Mouse (Mus musculus): ENCODE results near the gene Nemf.
A peak's percentile ranks its signal among the peaks of the same experiment; 100 is the strongest.

Gene Nemf

DNA sequence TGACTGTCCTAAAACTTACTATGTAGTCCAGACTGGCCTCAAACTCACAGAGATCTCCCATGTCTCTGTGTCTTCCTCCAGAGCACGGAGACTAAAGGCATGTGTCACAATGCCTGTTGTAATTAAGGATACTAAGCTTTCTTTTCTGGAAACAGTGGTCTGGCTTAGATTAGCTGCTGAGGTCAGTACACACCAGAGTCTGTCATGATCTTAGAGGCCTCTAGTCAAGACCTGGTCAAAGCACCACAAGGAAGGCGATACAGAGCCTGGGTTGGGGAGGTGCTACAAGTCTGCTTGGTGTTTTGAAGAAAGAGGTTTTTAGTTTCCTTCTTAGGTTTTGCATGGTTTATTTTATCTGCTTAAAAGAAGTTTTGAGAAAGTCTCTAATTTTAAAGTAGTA is 56.6 kb downstream of the Nemf start:
- no peak for DNase-seq

DNA sequence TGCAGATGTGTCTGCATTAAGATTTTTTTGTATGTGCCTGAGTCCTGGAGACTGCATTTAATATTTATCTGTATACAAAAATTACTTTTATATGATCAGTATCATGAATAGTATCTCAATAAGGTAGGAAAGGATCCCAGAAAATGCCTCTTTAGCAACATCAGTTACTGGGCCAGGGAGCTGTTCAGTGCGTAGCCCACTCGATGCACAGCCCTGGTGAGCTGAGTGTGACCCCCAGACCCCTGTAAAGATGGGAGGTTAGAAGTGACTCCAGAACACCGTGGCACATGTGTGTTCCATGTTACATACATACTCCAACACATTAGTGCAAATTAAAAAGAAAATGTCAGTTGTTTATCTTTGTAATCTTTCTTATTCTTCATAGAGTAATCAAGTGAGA is 57.1 kb downstream of the Nemf start:
- DNase-seq = no peak

DNA sequence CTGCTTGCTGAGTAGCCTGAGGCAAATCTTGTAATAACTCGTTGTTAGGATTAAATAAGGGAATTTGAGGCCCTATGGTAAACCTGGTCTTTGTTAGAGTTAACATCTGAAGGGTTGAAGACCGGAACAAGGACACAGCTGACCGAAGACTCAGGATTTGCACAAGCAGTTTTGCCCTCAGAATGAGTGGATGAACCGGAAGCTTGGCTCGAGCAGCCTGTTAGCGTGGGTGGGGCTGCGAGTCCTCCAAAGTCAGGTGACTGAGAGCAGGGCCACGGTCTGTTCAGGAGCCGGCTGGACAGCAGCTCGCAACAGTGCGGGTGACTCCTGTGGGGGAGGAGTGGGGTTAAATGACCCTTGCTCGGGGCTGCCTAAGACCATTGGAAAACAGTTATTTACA is 57.7 kb downstream of the Nemf start:
- peak; percentile 76 to 93 for DNase-seq

DNA sequence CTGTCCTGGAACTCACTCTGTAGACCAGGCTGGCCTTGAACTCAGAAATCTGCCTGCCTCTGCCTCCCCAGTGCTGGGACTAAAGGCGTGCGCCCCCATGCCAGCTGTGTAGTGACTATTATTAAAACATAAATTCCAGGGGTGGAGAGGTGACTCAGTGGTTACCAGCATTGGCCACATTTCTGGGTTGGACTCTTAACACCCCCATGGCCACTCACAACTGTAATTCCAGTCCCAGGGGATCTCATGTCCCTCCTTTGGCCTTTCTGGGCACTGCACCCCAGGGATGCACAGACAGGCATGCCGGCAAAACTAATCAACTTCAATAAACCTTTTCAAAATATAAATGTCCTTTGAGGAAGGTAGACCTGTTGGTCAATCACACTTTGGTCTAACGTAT is 58.7 kb downstream of the Nemf start:
- no peak for DNase-seq

DNA sequence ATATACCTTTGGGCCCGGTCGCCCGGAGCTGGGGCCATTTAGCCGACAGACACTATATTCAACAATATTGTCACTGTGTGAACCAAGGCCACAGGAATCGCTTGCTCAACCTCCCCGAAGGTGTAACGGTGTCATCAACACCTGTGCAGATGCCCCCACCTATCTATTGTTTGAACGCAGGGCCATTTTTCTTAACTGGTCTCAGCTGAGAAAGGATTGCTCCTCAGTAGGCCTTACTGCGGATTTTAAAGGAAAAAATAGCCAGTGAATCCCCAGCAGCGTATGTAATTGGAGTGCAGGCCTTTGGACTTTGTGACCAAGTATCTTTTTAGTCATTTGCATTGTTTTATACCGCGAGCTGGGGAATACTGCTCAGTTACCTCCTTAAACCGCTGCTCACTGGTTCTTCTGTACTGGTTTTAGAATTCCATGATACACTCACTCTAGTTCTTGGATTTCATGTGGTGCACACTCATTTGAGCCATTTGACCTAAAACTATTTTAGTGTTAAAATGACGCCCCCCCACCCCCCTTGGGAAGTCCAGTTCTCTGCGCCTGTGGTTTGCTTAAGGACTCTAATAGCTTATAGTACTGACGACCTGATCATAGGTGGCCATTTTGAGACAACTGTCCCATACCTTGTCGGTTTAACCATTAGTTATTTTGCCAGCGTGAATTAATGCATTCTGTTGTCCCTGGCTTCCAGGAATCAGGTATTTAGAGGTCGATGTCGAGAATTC is 59.4 kb downstream of the Nemf start:
- DNase-seq = no peak

DNA sequence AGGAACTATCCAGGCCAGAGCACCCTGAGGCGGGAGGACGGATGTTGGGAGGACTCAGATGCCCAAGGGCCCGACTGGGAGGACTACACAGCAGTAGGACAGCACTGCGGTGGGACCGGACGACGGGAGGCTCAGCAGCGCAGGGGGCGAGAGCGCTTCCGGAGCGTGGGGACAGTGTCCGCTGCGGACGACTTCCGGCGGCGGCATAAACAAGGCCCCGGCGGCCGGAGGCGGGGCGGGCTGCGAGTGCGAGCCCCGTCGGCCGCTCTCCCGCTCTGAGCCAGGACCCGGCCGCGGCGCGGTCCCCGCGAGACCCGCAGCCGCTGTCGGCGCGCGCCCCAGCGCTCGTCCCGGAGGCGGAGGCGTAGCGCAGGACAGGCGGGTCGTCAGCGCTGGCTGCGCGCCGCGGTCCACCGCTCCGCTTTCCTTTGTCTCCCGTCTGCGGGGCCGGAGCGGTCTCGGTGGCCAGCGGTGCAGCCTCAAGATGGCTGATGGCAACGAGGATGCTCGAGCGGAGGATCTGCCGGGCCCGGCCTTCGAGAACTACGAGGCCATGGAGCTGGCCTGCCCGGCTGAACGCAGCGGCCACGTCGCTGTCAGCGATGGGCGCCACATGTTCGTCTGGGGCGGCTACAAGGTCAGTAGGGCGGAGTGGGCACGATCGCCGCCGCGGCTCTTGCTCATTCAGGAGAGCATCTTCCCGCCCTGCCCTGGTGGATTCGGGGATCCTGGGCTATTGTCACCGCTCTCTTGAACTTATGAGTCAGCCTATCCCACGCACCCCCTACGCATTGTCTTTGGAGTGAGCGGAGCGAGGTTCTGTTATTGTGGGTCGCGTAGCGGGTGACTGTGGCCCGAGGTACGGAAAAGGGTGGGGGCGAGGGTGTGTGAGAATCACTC is 60.2 kb downstream of the Nemf start, which contains the start of gene Klhdc2:
Gene Klhdc2, plus strand, starts transcription at position 171 of the 900 bp plus-strand sequence.
- peak; percentile 87 to 96 for DNase-seq

DNA sequence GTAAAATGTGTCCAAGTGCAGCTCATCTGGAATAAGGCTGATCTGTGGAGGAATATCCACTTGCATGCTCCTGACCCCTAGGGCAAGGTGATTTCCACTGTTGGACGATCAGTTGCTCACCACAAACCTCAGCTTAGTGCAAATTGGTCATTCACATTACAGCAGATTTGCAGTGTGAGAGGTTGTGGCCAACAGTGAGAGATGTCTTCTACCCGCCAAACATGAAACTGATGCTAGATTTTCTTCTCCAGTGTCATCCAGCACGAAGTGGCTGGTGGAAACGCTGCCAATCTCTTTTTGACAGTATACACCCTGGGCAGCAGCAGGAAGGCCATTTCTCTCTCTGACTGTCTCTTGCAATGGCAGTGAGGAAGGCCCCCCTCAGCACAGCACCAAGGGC is 61.3 kb downstream of the Nemf start:
- DNase-seq = no peak

DNA sequence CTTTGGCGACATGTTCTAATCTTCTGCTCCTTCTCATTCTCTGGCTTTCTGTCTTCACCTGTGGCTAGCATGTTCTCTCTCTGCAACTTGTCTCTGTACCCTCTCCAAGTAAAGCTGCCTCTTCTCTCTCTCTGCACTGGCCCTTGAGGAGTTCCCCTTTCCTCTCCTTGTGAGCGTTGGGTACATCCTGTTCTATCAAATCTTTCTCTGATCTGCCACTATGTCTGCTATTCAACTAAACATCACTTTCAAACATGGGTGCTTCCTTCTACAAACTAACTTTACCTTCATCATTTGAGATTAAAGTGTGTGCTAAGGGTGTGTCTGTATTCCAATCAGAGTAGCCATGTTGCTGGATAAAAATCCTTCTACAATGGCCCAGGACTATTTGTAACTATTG is 62.0 kb downstream of the Nemf start:
- no peak for DNase-seq

DNA sequence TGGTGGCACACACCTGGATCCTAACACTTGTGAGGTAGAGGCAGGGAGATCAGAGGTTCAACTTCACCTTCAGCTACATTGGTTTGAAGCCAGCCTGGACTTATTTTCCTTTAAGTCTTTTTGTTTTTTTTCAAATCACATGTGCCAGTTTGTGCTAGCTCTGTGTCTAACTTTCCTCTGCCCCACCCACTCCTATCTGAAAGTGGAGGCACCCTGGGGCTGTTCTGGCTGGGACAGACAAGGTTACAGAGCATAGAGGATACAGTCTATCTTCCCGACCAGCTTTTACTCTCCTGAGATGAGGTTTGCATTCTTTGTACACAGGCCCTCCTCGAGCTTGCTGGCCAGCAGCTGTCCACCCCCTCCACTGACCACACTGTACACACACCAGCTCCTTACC is 63.1 kb downstream of the Nemf start:
- DNase-seq = no peak

DNA sequence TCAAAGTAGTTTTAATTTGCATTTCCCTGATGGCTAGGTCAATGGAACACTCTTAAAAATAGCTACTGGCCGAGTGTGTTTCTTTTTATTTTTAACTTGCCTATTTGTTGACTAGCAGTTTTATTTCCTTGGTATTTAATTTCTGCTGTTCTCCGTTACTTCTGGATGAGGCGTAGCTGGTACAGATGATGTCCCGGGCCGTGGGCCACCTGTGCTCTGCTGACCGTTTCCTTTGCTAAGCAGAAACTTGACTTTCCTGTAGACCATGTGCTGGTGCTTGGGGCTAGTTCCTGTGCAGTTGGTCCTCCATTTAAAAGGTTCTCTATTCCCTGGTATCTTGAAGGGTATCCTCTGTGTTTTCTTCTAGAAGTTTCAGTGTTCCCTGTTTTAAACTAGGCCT is 64.6 kb downstream of the Nemf start:
- DNase-seq = no peak

DNA sequence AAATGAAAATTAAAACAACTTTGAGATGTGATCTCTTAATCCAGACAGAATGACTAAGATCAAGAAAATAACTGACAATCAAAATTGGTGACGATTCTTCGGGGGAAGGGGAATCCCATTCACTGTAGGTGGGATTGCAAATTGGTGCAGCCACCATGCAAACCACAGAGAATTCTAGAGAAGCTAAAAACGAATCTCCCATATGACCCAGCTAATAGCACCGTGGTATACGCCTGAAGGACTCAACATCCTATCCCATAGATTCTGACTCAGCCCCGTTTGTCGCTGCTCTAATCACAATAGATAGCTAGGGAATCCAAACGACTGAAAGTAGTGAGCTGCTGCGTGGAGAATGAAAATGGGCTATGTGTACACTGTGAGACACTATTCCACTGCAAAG is 68.3 kb downstream of the Nemf start:
- DNase-seq = no peak

DNA sequence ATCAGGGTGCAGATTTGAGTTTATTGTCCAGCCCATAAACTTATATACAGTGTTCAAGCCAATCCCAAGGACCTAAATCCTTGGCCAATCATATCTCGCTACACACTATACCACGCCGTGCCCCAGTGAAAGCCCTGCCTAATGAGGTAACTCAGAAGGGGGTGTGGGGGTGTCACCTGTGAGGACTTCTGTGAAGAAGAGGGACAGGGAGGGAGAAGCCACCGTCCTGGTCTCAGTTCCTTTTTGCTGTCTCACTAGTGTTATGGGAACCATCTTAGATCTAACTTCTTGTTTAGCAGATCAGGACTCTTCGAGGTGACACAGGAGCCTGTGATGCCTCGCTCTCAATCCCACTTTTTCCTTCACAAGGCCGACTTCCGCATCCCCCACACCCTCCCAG is 69.4 kb downstream of the Nemf start:
- no peak for DNase-seq

DNA sequence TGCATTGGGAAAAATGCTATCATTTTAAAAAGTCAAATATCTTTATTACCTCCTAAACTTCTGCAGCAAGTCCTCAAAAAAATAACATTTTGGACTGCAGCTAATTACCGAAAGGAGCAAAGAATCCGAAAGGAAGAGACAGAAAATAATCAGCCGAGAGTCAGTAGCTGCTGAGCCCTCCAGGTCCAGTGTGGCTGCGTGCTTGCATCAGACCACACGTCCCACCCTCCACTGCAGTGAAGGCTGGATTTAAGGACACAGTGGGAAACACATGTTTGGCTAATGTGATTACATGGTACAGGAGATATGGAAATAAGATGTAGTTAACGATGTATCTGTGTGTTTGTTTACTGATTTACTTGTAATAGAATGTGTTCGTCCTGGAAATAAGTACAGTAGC is 73.8 kb downstream of the Nemf start:
- no peak for DNase-seq

DNA sequence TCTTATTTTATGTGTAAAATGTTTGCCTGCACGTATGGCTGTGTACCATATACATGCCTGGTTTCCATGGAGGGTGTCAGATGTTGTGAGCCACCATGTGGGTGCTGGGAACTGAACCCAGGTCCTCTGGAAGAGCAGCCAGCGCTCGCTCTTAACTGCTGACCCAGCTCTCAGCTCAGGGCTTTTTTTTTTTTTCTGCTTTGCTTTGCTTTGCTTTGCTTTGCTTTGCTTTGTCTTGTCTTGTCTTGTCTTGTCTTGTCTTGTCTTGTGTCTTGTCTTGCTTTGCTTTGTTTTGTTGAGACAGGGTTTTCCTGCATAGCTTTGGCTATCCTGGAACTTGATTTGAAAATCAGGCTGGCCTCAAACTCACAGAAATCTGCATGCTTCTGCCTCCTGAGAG is 76.0 kb downstream of the Nemf start:
- DNase-seq = no peak

DNA sequence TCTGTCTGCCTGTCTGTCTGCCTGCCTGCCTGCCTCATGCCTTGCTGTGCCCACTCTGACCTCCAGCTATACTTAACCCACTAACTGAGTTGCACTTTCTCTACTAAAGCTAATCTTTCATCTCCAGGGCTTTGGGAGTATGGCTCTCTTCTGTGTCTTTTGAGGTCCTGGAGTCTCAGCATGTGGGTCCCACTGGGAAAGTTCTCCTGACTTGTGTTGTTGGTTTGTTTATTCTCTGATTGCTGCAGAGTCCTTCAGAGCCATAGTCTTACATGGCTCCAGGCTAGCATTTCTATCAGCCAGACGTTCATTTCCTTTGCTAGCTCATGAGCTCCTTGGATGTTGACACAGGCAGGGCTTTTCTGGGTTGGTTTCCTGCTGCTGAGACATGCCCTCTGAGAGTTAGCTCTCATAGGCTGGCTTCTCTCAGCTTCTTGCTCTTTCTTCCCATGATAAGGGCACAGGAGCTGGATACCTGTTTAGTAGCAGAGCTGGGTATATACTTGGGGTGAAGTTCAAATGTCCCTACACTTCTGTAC is 77.0 kb downstream of the Nemf start:
- no peak for DNase-seq

DNA sequence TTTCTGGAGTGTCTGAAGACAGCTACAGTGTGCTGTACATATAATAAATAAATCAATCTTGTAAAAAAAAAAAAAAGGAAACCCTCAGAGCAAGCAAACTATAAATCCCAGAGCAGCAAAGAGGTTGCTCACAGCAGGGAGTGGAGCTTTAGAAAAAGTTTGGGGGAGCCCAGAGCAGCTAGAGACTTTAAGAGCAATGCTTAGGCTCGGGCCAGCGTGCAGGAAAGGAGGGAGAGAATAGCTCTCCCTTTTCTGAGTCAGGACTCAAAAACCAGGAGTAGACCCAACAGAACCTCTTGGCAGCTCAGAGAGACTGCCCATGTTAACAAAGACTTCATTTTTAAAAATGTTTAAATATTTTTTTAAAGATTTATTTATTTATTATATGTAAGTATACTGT is 88.0 kb downstream of the Nemf start:
- no peak for DNase-seq

DNA sequence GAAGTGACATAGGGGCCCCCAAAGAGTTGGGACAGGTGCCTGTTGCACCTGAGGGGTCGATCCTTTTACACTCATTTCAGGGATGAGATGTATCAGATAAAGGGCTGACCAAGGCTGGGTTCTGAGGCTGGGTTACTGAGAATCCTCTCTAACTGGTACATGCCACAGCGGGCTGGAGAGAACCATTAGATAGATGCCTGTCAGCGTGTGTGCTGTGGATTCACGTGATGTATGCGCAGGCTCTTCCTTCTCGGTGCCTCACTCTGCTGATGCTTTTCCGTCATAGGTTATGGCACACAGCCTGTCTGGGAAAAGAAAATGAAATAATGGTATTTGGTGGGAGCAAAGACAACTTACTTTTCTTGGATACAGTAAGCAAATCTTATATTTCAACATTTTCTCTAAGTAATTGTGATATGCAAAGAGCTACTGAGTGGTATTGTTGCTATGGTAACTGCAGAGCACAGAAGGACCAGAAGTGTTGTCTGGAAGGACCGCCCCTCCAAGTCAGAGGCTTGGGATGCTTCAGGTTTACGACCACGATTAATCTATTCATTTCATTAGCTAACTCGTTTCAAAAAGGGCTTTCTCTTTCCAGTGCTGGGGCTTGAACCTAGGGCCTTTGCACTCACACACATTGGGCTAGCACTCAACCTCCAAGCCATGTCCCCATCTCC is 88.9 kb downstream of the Nemf start:
- DNase-seq = no peak

DNA sequence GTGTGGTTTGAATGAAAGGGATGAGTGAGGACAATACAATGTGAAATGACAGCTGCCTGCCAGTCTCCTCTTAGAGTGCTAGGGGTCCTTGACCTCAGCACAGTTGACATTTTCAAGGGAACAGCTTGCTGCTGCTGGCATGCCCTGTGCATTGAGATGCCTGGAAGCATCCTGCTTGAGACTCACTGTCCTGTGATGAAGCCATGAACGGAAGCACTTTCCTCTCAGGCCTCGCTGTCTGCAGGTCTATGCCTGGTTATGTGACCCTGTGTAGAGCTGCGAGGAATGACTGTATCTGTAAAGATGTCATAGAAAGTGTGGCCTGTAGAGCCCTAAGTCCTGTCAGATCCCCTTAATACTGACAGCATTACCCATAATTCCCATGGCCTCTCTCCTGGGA is 91.9 kb downstream of the Nemf start:
- no peak for DNase-seq

DNA sequence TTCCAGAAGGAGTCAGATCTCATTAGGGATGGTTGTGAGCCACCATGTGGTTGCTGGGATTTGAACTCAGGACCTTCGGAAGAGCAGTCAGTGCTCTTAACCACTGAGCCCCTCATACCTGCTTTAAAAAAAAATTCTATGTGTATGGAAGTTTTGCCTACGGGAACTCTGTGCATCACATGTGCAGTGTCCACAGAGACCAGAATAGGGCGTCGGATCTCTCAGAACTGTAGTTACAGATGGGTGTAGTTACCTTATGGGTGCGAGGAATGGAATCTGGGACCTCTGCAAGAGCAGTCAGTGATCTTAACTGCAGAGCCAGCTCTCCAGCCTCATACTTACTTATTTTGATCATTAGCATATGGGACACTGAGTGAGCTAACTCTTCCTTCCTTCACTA is 94.7 kb downstream of the Nemf start:
- no peak for DNase-seq
